Mouse (Mus musculus): ENCODE data around the gene Mia2. TPM values are rescaled to one million over a fixed set of nuclear protein-coding genes. Genes with fewer than 3 reads are reported as not detected.

The Mia2 gene
- polyA plus RNA-seq, 1 experiment = 493 TPM

- H3K4me3 ChIP-seq (ENCODE audit: insufficient read depth, low read depth, low read length) = no peak overlapping the region
- TF ChIP-seq CTCF (IDR thresholded peaks at IDR 0.05; ENCODE audit: insufficient read depth, low read depth, low read length) = no peak
- no peak for TF ChIP-seq POLR2A (IDR thresholded peaks at IDR 0.05; ENCODE audit: insufficient read depth, low read depth, low read length)
- no peak overlapping the region for H3K27ac ChIP-seq (ENCODE audit: insufficient read depth, low read depth, low read length)
- 91% methylated on average over 6 of the region's 6 CpGs for WGBS
- H3K4me1 ChIP-seq (ENCODE audit: control insufficient read depth, insufficient read depth, low read length) = no peaks in the 10 kb centered on the region
Observed at GRCm38 (mm10) chr12:59205571-59205970, 110.0 kb downstream of the Mia2 start.

- WGBS = 90% methylated on average over 4 of the region's 4 CpGs
- no peak overlapping the region for H3K27ac ChIP-seq (ENCODE audit: insufficient read depth, low read depth, low read length)
- no peaks in the 10 kb centered on the region for H3K4me1 ChIP-seq (ENCODE audit: control insufficient read depth, insufficient read depth, low read length)
- no peak for TF ChIP-seq CTCF (IDR thresholded peaks at IDR 0.05; ENCODE audit: insufficient read depth, low read depth, low read length)
- no peak for TF ChIP-seq POLR2A (IDR thresholded peaks at IDR 0.05; ENCODE audit: insufficient read depth, low read depth, low read length)
- H3K4me3 ChIP-seq (ENCODE audit: insufficient read depth, low read depth, low read length) = no peak overlapping the region
Observed at GRCm38 (mm10) chr12:59206208-59206999, 110.8 kb downstream of the Mia2 start.

- Histone ChIP-seq H3K4me3 (ENCODE audit: insufficient read depth, low read depth, low read length) (no peak overlapping the region), H3K4me1 (ENCODE audit: control insufficient read depth, insufficient read depth, low read length) (no peaks in the 10 kb centered on the region), H3K27ac (ENCODE audit: insufficient read depth, low read depth, low read length) (no peak overlapping the region)
- 83% methylated on average over 3 of the region's 3 CpGs for WGBS
- TF ChIP-seq POLR2A (IDR thresholded peaks at IDR 0.05; ENCODE audit: insufficient read depth, low read depth, low read length) (no peak), CTCF (IDR thresholded peaks at IDR 0.05; ENCODE audit: insufficient read depth, low read depth, low read length) (no peak)
Observed at GRCm38 (mm10) chr12:59207000-59207390, 111.4 kb downstream of the Mia2 start.

GRCm38 (mm10) chr12:59207814-59208213, 112.2 kb downstream of the Mia2 start:
- Histone ChIP-seq H3K4me3 (ENCODE audit: insufficient read depth, low read depth, low read length) (no peak overlapping the region), H3K27ac (ENCODE audit: insufficient read depth, low read depth, low read length) (no peak overlapping the region), H3K4me1 (ENCODE audit: control insufficient read depth, insufficient read depth, low read length) (no peaks in the 10 kb centered on the region)
- WGBS = 100% methylated on average over 1 of the region's 1 CpGs
- TF ChIP-seq CTCF (IDR thresholded peaks at IDR 0.05; ENCODE audit: insufficient read depth, low read depth, low read length) = no peak
- no peak for TF ChIP-seq POLR2A (IDR thresholded peaks at IDR 0.05; ENCODE audit: insufficient read depth, low read depth, low read length)

GRCm38 (mm10) chr12:59216176-59216575, 120.6 kb downstream of the Mia2 start:
- H3K4me1 ChIP-seq (ENCODE audit: control insufficient read depth, insufficient read depth, low read length) = peaks cover 7% of the 10 kb centered on the region
- TF ChIP-seq POLR2A (IDR thresholded peaks at IDR 0.05; ENCODE audit: insufficient read depth, low read depth, low read length) (no peak), CTCF (IDR thresholded peaks at IDR 0.05; ENCODE audit: insufficient read depth, low read depth, low read length) (no peak)
- WGBS = 47% methylated on average over 4 of the region's 4 CpGs
- no peak overlapping the region for H3K27ac ChIP-seq (ENCODE audit: insufficient read depth, low read depth, low read length)
- H3K4me3 ChIP-seq (ENCODE audit: insufficient read depth, low read depth, low read length) = no peak overlapping the region

- Histone ChIP-seq H3K4me3 (ENCODE audit: insufficient read depth, low read depth, low read length) (no peak overlapping the region), H3K27ac (ENCODE audit: insufficient read depth, low read depth, low read length) (no peak overlapping the region), H3K4me1 (ENCODE audit: control insufficient read depth, insufficient read depth, low read length) (peaks cover 7% of the 10 kb centered on the region)
- TF ChIP-seq POLR2A (IDR thresholded peaks at IDR 0.05; ENCODE audit: insufficient read depth, low read depth, low read length) = no peak
- TF ChIP-seq CTCF (IDR thresholded peaks at IDR 0.05; ENCODE audit: insufficient read depth, low read depth, low read length) = no peak
- 55% methylated on average over 6 of the region's 6 CpGs for WGBS
Observed at GRCm38 (mm10) chr12:59216676-59217266, 121.2 kb downstream of the Mia2 start.

- Histone ChIP-seq H3K4me3 (ENCODE audit: insufficient read depth, low read depth, low read length) (peak overlapping the region; percentile 41), H3K27ac (ENCODE audit: insufficient read depth, low read depth, low read length) (no peak overlapping the region), H3K4me1 (ENCODE audit: control insufficient read depth, insufficient read depth, low read length) (peaks cover 7% of the 10 kb centered on the region)
- WGBS = 67% methylated on average over 3 of the region's 3 CpGs
- TF ChIP-seq CTCF (IDR thresholded peaks at IDR 0.05; ENCODE audit: insufficient read depth, low read depth, low read length) (no peak), POLR2A (IDR thresholded peaks at IDR 0.05; ENCODE audit: insufficient read depth, low read depth, low read length) (no peak)
Observed at GRCm38 (mm10) chr12:59217331-59217730, 121.7 kb downstream of the Mia2 start.

- TF ChIP-seq POLR2A (IDR thresholded peaks at IDR 0.05; ENCODE audit: insufficient read depth, low read depth, low read length) = no peak
- no peak for TF ChIP-seq CTCF (IDR thresholded peaks at IDR 0.05; ENCODE audit: insufficient read depth, low read depth, low read length)
- 1% methylated on average over 69 of the region's 69 CpGs for WGBS
- Histone ChIP-seq H3K4me1 (ENCODE audit: control insufficient read depth, insufficient read depth, low read length) (peaks cover 7% of the 10 kb centered on the region), H3K4me3 (ENCODE audit: insufficient read depth, low read depth, low read length) (peak overlapping the region; percentile 65), H3K27ac (ENCODE audit: insufficient read depth, low read depth, low read length) (peak overlapping the region; percentile 98)
Observed at GRCm38 (mm10) chr12:59218640-59219321, 123.2 kb downstream of the Mia2 start.

All from olfactory bulb, adult 2 months (tissue).